Mouse (Mus musculus): ENCODE measurements at regions not wholly inside any gene's neighbourhood (a gene's known extent, or its start where the extent isn't known, plus 50 kb on each side); places are given as distances from the start of the nearest gene placed in this dataset.

DNA sequence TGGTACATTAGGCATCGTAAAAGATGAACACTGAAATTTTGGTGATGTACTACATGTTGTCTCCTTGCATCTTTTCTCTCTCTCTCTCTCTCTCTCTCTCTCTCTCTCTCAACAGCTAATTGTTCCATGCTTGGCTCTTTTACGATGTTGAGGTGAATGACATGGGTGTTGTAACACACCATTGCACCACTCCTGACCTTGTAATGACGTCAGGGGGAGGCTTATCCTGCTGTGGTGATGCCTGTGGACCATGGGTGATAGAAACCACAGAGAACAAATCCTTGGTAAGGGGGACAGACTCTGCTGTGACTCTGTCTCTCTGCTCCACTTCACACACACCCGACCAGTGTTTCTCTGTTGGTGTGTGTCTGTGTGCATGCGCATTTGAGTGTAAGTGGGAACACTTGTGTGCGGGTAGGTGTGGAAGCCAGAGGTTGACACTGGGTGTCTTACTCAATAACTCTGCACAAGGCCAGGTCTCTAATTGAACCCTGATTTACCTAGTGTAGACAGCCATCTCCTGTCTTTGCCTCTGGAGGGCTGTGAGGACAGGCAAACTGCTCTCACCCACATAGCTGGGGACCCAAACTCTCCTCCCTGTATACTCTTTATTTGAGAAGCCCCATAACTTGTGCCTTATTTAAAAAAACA is 88.9 kb upstream of the Rreb1 start:
- Histone ChIP-seq H3K4me1 (ENCODE audit: control insufficient read depth, insufficient read depth, low read length) (no peaks in the 10 kb centered on the region), H3K4me3 (ENCODE audit: insufficient read depth, low read depth, low read length) (no peak overlapping the region), H3K27ac (ENCODE audit: insufficient read depth, low read depth, low read length) (no peak overlapping the region)
- TF ChIP-seq POLR2A (IDR thresholded peaks at IDR 0.05; ENCODE audit: insufficient read depth, low read depth, low read length) (no peak), CTCF (IDR thresholded peaks at IDR 0.05; ENCODE audit: insufficient read depth, low read depth, low read length) (no peak)
- 93% methylated on average over 6 of the region's 6 CpGs for WGBS

DNA sequence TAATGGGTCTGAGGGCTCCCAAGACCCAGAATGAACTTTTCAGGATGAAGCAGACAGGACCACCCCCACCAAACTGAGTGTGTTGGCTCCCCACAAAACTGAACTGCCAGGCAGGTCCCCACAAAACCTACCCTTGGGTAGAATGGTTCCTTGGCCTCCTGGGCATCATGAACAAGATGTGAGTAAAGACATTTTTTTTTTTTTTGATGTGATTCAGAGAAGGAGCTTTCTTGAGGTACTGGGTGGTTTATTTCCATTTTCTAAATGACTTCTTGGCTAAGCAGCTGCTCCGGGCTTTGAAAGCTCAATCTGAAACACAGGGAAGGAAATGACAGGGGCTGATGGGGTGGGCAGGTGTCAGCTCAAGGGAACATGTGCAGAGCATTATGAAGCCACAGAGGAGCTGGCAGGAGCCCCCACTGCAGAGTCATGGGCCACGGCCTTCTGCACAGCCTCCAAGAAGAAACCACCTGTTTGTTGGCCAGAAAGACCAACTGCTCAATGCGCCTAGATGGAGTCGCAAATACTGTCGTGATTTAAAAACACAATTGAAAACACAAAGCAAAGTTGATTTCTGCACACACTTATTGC is 86.2 kb upstream of the Rreb1 start:
- no peak overlapping the region for H3K4me3 ChIP-seq (ENCODE audit: insufficient read depth, low read depth, low read length)
- TF ChIP-seq CTCF (IDR thresholded peaks at IDR 0.05; ENCODE audit: insufficient read depth, low read depth, low read length) = no peak
- no peak for TF ChIP-seq POLR2A (IDR thresholded peaks at IDR 0.05; ENCODE audit: insufficient read depth, low read depth, low read length)
- H3K27ac ChIP-seq (ENCODE audit: insufficient read depth, low read depth, low read length) = no peak overlapping the region
- no peaks in the 10 kb centered on the region for H3K4me1 ChIP-seq (ENCODE audit: control insufficient read depth, insufficient read depth, low read length)
- 84% methylated on average over 5 of the region's 5 CpGs for WGBS

GRCm38 (mm10) chr13:37693617-37694016 is 84.6 kb upstream of the Rreb1 start:
- Histone ChIP-seq H3K4me3 (ENCODE audit: insufficient read depth, low read depth, low read length) (no peak overlapping the region), H3K27ac (ENCODE audit: insufficient read depth, low read depth, low read length) (no peak overlapping the region), H3K4me1 (ENCODE audit: control insufficient read depth, insufficient read depth, low read length) (no peaks in the 10 kb centered on the region)
- 87% methylated on average over 3 of the region's 3 CpGs for WGBS
- no peak for TF ChIP-seq POLR2A (IDR thresholded peaks at IDR 0.05; ENCODE audit: insufficient read depth, low read depth, low read length)
- TF ChIP-seq CTCF (IDR thresholded peaks at IDR 0.05; ENCODE audit: insufficient read depth, low read depth, low read length) = no peak

GRCm38 (mm10) chr13:37704475-37704874 is 73.7 kb upstream of the Rreb1 start:
- WGBS = 76% methylated on average over 1 of the region's 1 CpGs
- peaks cover 3% of the 10 kb centered on the region; the same call in 1 of the 2 replicates for H3K4me1 ChIP-seq (ENCODE audit: control insufficient read depth, insufficient read depth, low read length)
- H3K27ac ChIP-seq (ENCODE audit: insufficient read depth, low read depth, low read length) = no peak overlapping the region
- TF ChIP-seq CTCF (IDR thresholded peaks at IDR 0.05; ENCODE audit: insufficient read depth, low read depth, low read length) = no peak
- no peak for TF ChIP-seq POLR2A (IDR thresholded peaks at IDR 0.05; ENCODE audit: insufficient read depth, low read depth, low read length)
- no peak overlapping the region for H3K4me3 ChIP-seq (ENCODE audit: insufficient read depth, low read depth, low read length)

- H3K4me3 ChIP-seq (ENCODE audit: insufficient read depth, low read depth, low read length) = no peak overlapping the region
- H3K4me1 ChIP-seq (ENCODE audit: control insufficient read depth, insufficient read depth, low read length) = peaks cover 3% of the 10 kb centered on the region; the same call in 1 of the 2 replicates
- H3K27ac ChIP-seq (ENCODE audit: insufficient read depth, low read depth, low read length) = no peak overlapping the region
- 94% methylated on average over 2 of the region's 2 CpGs for WGBS
- TF ChIP-seq POLR2A (IDR thresholded peaks at IDR 0.05; ENCODE audit: insufficient read depth, low read depth, low read length) (no peak), CTCF (IDR thresholded peaks at IDR 0.05; ENCODE audit: insufficient read depth, low read depth, low read length) (no peak)
These were observed 72.7 kb upstream of the Rreb1 start for GRCm38 (mm10) chr13:37705482-37705881.

GRCm38 (mm10) chr13:37710913-37711312 is 67.3 kb upstream of the Rreb1 start:
- H3K4me1 ChIP-seq (ENCODE audit: control insufficient read depth, insufficient read depth, low read length) = no peaks in the 10 kb centered on the region
- H3K4me3 ChIP-seq (ENCODE audit: insufficient read depth, low read depth, low read length) = no peak overlapping the region
- TF ChIP-seq CTCF (IDR thresholded peaks at IDR 0.05; ENCODE audit: insufficient read depth, low read depth, low read length) = no peak
- no peak for TF ChIP-seq POLR2A (IDR thresholded peaks at IDR 0.05; ENCODE audit: insufficient read depth, low read depth, low read length)
- 92% methylated on average over 5 of the region's 5 CpGs for WGBS
- H3K27ac ChIP-seq (ENCODE audit: insufficient read depth, low read depth, low read length) = no peak overlapping the region

DNA sequence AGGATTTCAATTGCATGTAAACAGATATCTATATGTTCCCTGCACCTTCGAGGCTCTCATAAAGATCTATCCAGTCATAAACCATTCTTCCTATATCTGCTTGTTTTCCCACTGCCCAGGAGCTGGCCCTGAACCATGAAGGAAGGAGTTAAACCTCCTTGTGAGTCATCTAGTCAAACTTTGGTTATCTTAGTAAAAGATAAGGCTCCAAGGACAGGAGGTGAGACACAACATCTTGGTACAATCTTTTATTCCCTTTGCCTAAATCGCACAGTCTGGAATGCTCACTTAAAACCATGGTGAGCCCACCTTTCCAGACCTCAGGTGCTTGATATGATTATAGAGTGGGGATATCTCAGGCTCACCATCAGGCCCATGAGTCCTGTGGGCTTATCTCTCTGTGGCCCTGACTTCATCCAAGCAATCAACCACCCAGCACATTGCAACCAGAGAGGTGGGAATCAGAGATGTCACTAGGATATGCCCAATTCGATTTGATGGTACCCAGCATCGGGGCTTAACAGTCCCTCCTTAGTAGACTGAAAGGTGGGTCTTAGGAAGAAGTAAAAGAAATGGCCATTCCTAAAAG is 65.2 kb upstream of the Rreb1 start:
- 92% methylated on average over 4 of the region's 4 CpGs for WGBS
- no peak overlapping the region for H3K4me3 ChIP-seq (ENCODE audit: insufficient read depth, low read depth, low read length)
- no peak overlapping the region for H3K27ac ChIP-seq (ENCODE audit: insufficient read depth, low read depth, low read length)
- TF ChIP-seq CTCF (IDR thresholded peaks at IDR 0.05; ENCODE audit: insufficient read depth, low read depth, low read length) (no peak), POLR2A (IDR thresholded peaks at IDR 0.05; ENCODE audit: insufficient read depth, low read depth, low read length) (no peak)
- H3K4me1 ChIP-seq (ENCODE audit: control insufficient read depth, insufficient read depth, low read length) = no peaks in the 10 kb centered on the region

DNA sequence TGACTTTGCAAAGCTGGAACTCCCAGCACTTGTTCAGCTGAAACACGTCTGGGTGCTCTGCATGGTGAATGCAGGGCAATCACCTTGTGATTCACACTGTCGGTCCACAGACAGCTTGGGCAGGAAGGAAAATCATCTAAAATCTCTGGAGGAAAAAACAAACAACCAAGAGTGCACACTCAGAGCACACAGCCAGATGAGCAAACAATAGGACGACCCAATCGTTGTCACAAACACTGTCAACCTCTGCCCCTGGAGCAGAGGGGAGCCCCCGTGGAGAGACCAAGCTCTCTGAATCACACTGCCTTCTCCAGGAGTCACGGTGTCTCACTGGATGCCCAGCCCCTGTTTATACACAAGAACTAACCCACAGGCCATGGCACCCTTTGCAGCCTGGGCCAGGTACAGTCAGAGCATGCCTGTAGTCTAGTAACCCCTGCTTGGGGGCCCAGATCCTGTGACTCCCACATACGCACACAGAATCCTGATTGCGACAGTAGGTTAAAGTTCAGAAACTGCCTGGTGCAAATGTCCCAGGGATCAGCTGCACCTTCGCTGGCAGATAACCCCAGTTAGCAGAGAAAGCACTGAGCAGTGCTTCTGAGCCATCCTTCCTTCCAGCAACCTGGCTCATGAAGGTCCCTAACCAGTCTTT is 63.0 kb upstream of the Rreb1 start:
- no peak overlapping the region for H3K4me3 ChIP-seq (ENCODE audit: insufficient read depth, low read depth, low read length)
- WGBS = 64% methylated on average over 9 of the region's 9 CpGs
- H3K27ac ChIP-seq (ENCODE audit: insufficient read depth, low read depth, low read length) = no peak overlapping the region
- no peak for TF ChIP-seq CTCF (IDR thresholded peaks at IDR 0.05; ENCODE audit: insufficient read depth, low read depth, low read length)
- no peak for TF ChIP-seq POLR2A (IDR thresholded peaks at IDR 0.05; ENCODE audit: insufficient read depth, low read depth, low read length)
- no peaks in the 10 kb centered on the region for H3K4me1 ChIP-seq (ENCODE audit: control insufficient read depth, insufficient read depth, low read length)

Data from olfactory bulb, adult 2 months (tissue).